Mouse (Mus musculus) liver, embryonic 12.5 days (tissue): ENCODE data around the gene Psmd9. TPM values are rescaled to one million over a fixed set of nuclear protein-coding genes. Genes with fewer than 3 reads are reported as not detected.

Source experiments
- ATAC-seq: fragments of 200-750 bp; cut with Nextera tagmentation; 2 replicates; pipeline ENCODE4 v1.8.0; 2017; ENCODE audit warnings: moderate number of reproducible peaks, mild to moderate bottlenecking, moderate library complexity
- H3K27ac ChIP-seq: fragments of 300-500 bp; sonication (generic); 2 replicates; pipeline ENCODE4 v1.5.1; 2016; ENCODE audit warnings: mild to moderate bottlenecking
- H3K27me3 ChIP-seq: fragments of 300-500 bp; sonication (generic); replicated peaks from 2 replicates; pipeline ENCODE4 v1.6.1; 2016; ENCODE audit warnings: mild to moderate bottlenecking, moderate library complexity
- H3K36me3 ChIP-seq: fragments of 300-500 bp; sonication (generic); 2 replicates; pipeline ENCODE4 v1.6.1; 2016; ENCODE audit warnings: mild to moderate bottlenecking, moderate library complexity
- H3K4me1 ChIP-seq: fragments of 300-500 bp; sonication (generic); 2 replicates; pipeline ENCODE4 v1.6.1; 2016
- H3K4me2 ChIP-seq: fragments of 300-500 bp; sonication (generic); 2 replicates; pipeline ENCODE4 v1.6.1; 2016; ENCODE audit warnings: mild to moderate bottlenecking, moderate library complexity
- H3K4me3 ChIP-seq: fragments of 300-500 bp; sonication (generic); 2 replicates; pipeline ENCODE4 v1.5.1; 2016; ENCODE audit warnings: mild to moderate bottlenecking, moderate library complexity
- H3K9ac ChIP-seq: fragments of 300-500 bp; sonication (generic); 2 replicates; pipeline ENCODE4 v1.6.1; 2016; ENCODE audit warnings: mild to moderate bottlenecking, moderate library complexity
- H3K9me3 ChIP-seq: fragments of 300-500 bp; sonication (generic); replicated peaks from 2 replicates; pipeline ENCODE4 v1.6.1; 2016; ENCODE audit warnings: mild to moderate bottlenecking, moderate library complexity
- WGBS: fragments of 180-500 bp; shearing (Covaris S2); methylation state at CpG from one replicate; pipeline ENCODE4 v1.1.7; 2016; ENCODE audit not compliant: insufficient replicate concordance; 5-methylcytosine and 5-hydroxymethylcytosine counted together
- polyA plus RNA-seq: library from polyadenylated mRNA; unstranded; fragments of >200 nt; fragmentation: Nextera tagmentation; extraction: Ambion mirVana; gene quantifications from 2 replicates; pipeline ENCODE4 v1.2.1, GENCODE M21; 2016

Psmd9 gene
- polyA plus RNA-seq, 1 experiment from 2014 or later: 77.4 TPM

DNA sequence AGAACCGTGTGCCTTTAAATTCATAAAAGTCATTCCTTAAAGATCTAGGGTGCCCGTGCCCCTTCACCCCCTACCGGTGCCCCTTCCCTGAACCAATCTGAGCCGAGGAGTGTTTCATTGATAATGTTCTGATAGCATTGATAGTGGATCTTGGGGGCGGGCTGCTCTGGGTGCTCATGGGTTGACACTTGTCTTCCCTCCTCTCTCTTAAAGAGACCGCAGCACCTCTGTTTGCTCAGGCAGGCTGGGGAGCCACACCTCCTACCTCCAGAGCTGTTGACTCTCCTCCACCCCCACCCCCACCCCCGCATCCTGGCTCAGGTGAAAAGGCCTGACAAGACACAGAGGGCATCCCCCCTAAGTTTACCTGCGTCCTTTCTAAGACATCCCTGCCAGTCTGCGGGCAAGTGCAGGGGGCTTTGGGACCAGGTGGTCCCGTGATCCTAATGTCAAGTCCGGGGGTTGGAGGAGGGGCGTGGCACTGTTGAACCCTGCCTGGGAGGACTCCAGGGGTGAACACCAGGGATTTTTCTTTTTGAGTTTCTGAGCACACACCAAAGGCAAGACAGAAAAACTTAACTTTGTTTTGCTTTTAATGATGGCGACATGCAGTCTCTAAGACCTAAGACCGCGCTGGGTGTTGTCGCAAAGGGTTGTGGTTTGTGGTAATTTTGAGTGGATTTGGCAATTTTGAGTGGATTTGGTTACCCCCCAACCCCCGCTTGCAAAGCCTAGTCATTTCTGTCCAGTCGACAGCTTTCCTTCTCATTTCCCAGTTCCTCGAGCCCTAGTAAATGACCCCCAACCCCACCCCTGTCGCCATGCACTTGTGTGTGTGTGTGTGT is 24.2 kb upstream of the Psmd9 start:
- H3K27ac ChIP-seq: peak overlapping the region; percentile 100
- peaks cover 74% of the 10 kb centered on the region for H3K4me1 ChIP-seq
- no peaks in the 10 kb centered on the region for H3K27me3 ChIP-seq
- H3K4me3 ChIP-seq: peak overlapping the region; percentile 98
- H3K36me3 ChIP-seq: peaks cover 57% of the 10 kb centered on the region
- H3K9me3 ChIP-seq: no peaks in the 10 kb centered on the region
- no peak for ATAC-seq
- peak overlapping the region; percentile 99 for H3K9ac ChIP-seq
- peak overlapping the region; percentile 100 for H3K4me2 ChIP-seq
- 39% methylated on average over 20 of the region's 20 CpGs for WGBS

GRCm38 (mm10) chr5:123146357-123146756 is 22.9 kb upstream of the Psmd9 start:
- Histone ChIP-seq H3K4me2 (no peak overlapping the region), H3K4me3 (no peak overlapping the region), H3K27me3 (no peaks in the 10 kb centered on the region), H3K27ac (no peak overlapping the region), H3K9ac (no peak overlapping the region), H3K4me1 (peaks cover 84% of the 10 kb centered on the region), H3K36me3 (peaks cover 71% of the 10 kb centered on the region), H3K9me3 (no peaks in the 10 kb centered on the region)
- WGBS: 92% methylated on average over 11 of the region's 11 CpGs
- no peak for ATAC-seq

GRCm38 (mm10) chr5:123147569-123147968 is 21.6 kb upstream of the Psmd9 start:
- 71% methylated on average over 17 of the region's 17 CpGs for WGBS
- Histone ChIP-seq H3K27me3 (no peaks in the 10 kb centered on the region), H3K4me2 (no peak overlapping the region), H3K4me3 (no peak overlapping the region), H3K27ac (no peak overlapping the region; the same call in 1 of the 2 replicates), H3K9ac (no peak overlapping the region), H3K4me1 (peaks cover 95% of the 10 kb centered on the region), H3K9me3 (no peaks in the 10 kb centered on the region), H3K36me3 (peaks cover 83% of the 10 kb centered on the region)
- ATAC-seq: no peak

GRCm38 (mm10) chr5:123148073-123148722 is 21.0 kb upstream of the Psmd9 start:
- H3K9ac ChIP-seq: no peak overlapping the region
- peak overlapping the region; percentile 75; the same call in 1 of the 2 replicates for H3K4me2 ChIP-seq
- 89% methylated on average over 25 of the region's 25 CpGs for WGBS
- no peak overlapping the region for H3K4me3 ChIP-seq
- peaks cover 89% of the 10 kb centered on the region for H3K36me3 ChIP-seq
- H3K9me3 ChIP-seq: no peaks in the 10 kb centered on the region
- H3K4me1 ChIP-seq: peaks cover 94% of the 10 kb centered on the region
- no peak for ATAC-seq
- no peaks in the 10 kb centered on the region for H3K27me3 ChIP-seq
- H3K27ac ChIP-seq: peak overlapping the region; percentile 75

- H3K27me3 ChIP-seq: no peaks in the 10 kb centered on the region
- H3K36me3 ChIP-seq: peaks cover 96% of the 10 kb centered on the region
- H3K4me3 ChIP-seq: peak overlapping the region; percentile 52
- H3K9me3 ChIP-seq: no peaks in the 10 kb centered on the region
- peak; percentile 84 for ATAC-seq
- 5% methylated on average over 19 of the region's 19 CpGs for WGBS
- peak overlapping the region; percentile 62 for H3K9ac ChIP-seq
- peak overlapping the region; percentile 75 for H3K4me2 ChIP-seq
- H3K27ac ChIP-seq: peak overlapping the region; percentile 75
- H3K4me1 ChIP-seq: peaks cover 79% of the 10 kb centered on the region
Measured at GRCm38 (mm10) chr5:123149451-123150400, 19.5 kb upstream of the Psmd9 start.

DNA sequence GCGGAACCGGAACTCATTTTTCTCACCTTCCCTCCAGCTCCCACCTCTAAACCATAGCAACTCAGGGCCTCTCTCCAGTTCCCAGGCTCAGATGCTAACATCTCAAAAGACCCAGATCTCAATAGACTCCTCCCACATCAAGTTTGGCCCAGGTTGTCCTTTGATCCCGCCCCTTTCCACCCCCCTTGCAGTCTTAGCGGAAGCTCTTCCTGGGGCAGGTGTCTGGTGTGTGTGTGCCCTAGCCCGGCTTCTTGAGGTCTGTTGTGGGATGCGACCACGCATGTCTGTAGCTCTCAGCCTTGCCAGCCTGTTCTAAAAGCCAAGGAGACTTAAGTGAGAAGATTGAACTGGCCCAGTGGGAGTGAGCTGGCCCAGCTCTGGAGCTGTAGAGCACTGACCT is 18.6 kb upstream of the Psmd9 start:
- peak overlapping the region; percentile 75 for H3K4me2 ChIP-seq
- peaks cover 96% of the 10 kb centered on the region for H3K36me3 ChIP-seq
- H3K4me1 ChIP-seq: peaks cover 75% of the 10 kb centered on the region
- no peak for ATAC-seq
- H3K9me3 ChIP-seq: no peaks in the 10 kb centered on the region
- peak overlapping the region; percentile 62 for H3K9ac ChIP-seq
- peak overlapping the region; percentile 75 for H3K27ac ChIP-seq
- H3K4me3 ChIP-seq: peak overlapping the region; percentile 52
- no peaks in the 10 kb centered on the region for H3K27me3 ChIP-seq
- 27% methylated on average over 7 of the region's 7 CpGs for WGBS

DNA sequence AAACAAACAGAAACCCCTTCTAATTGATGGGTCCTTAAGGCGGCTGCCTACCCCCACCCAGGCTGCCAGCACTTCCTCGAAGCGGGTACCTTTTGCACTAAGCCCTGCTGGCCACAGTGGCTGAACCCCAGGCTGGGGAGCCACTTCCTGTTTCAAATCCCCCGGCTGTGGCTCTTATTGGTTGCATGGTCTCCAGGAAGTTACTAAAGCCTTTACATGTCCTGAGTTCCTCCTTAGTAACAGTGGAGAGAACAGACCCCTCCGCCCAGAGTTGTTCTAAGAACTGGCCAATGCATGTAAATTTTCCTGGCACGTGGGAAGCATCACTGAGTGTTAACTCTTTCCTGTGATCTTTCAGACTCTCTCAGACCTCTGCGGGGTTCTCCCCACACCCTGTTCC is 18.1 kb upstream of the Psmd9 start:
- H3K36me3 ChIP-seq: peaks cover 94% of the 10 kb centered on the region
- WGBS: 35% methylated on average over 7 of the region's 7 CpGs
- H3K4me2 ChIP-seq: peak overlapping the region; percentile 75
- no peaks in the 10 kb centered on the region for H3K9me3 ChIP-seq
- peak overlapping the region; percentile 75 for H3K27ac ChIP-seq
- no peak for ATAC-seq
- peak overlapping the region; percentile 52 for H3K4me3 ChIP-seq
- peak overlapping the region; percentile 62 for H3K9ac ChIP-seq
- no peaks in the 10 kb centered on the region for H3K27me3 ChIP-seq
- H3K4me1 ChIP-seq: peaks cover 70% of the 10 kb centered on the region

DNA sequence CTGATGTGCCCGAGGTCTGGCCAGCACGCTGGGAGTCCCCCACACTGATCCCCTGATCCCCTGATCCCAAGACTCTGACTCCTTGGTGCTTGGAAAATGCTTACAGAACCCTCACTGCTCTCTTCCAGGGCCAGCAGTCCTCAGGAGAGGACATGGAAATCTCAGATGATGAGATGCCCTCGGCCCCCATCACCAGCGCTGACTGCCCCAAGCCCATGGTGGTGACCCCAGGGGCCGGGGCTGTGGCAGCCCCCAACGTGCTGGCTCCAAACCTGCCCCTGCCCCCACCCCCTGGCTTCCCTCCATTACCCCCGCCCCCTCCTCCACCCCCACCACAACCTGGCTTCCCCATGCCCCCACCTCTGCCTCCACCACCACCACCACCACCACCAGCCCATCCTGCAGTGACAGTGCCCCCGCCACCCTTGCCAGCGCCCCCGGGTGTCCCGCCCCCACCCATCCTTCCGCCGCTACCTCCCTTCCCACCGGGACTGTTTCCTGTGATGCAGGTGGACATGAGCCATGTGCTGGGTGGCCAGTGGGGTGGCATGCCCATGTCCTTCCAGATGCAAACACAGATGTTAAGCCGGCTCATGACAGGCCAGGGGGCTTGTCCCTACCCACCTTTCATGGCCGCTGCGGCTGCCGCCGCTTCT is 17.4 kb upstream of the Psmd9 start:
- H3K36me3 ChIP-seq: peaks cover 92% of the 10 kb centered on the region
- H3K4me3 ChIP-seq: no peak overlapping the region
- H3K27ac ChIP-seq: peak overlapping the region; percentile 33; the same call in 1 of the 2 replicates
- no peak overlapping the region for H3K9ac ChIP-seq
- no peaks in the 10 kb centered on the region for H3K9me3 ChIP-seq
- peak overlapping the region; percentile 75; the same call in 1 of the 2 replicates for H3K4me2 ChIP-seq
- ATAC-seq: no peak
- WGBS: 90% methylated on average over 19 of the region's 19 CpGs
- no peaks in the 10 kb centered on the region for H3K27me3 ChIP-seq
- H3K4me1 ChIP-seq: peaks cover 63% of the 10 kb centered on the region

- Histone ChIP-seq H3K27ac (no peak overlapping the region), H3K4me2 (no peak overlapping the region), H3K27me3 (no peaks in the 10 kb centered on the region), H3K9ac (no peak overlapping the region), H3K36me3 (peaks cover 92% of the 10 kb centered on the region), H3K9me3 (no peaks in the 10 kb centered on the region), H3K4me3 (no peak overlapping the region), H3K4me1 (peaks cover 52% of the 10 kb centered on the region)
- 62% methylated on average over 1 of the region's 1 CpGs for WGBS
- ATAC-seq: no peak
Measured at GRCm38 (mm10) chr5:123152901-123153300, 16.3 kb upstream of the Psmd9 start.

DNA sequence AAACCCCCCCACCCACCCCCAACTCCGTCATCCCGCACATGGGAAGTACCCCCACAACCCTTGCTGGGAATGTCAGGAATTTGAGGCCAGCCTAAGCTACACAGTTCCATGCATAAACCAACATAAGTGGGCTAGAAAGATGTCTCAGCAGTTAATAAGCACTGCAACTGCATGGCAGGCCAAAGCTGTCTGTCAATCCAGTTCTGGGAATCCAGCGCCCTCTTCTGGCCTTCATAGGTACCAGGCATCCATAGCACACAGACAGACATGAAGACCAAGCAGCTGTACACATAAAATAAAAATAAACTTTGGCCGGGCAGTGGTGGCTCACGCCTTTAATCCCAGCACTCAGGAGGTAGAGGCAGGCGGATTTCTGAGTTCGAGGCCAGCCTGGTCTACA is 13.8 kb upstream of the Psmd9 start:
- peaks cover 27% of the 10 kb centered on the region for H3K4me1 ChIP-seq
- H3K36me3 ChIP-seq: peaks cover 97% of the 10 kb centered on the region
- no peak overlapping the region for H3K27ac ChIP-seq
- no peak overlapping the region for H3K4me2 ChIP-seq
- ATAC-seq: peak; percentile 22; the same call in 1 of the 2 replicates
- H3K9me3 ChIP-seq: no peaks in the 10 kb centered on the region
- H3K4me3 ChIP-seq: no peak overlapping the region
- H3K9ac ChIP-seq: no peak overlapping the region
- WGBS: 55% methylated on average over 7 of the region's 7 CpGs
- H3K27me3 ChIP-seq: no peaks in the 10 kb centered on the region

DNA sequence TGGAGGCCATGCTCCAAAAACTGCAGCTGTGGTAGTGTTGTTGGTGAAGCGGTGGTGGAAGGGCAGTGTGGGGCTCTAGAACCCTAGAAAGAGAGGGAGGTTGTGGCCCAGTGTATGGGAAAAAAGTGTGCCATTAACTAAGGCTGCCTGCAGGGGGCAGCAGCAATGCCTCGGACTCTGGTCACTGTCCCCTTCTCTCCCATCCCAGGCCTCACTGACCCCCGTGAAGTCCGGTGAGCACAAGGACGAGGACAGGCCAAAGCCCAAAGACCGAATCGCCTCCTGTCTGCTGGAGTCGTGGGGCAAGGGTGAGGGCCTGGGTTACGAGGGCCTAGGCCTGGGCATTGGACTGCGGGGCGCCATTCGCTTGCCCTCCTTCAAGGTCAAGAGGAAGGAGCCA is 12.4 kb upstream of the Psmd9 start:
- H3K27ac ChIP-seq: no peak overlapping the region
- ATAC-seq: no peak

More for the DNA sequence above, 12.4 kb upstream of the Psmd9 start:
- Histone ChIP-seq H3K9ac (no peak overlapping the region), H3K27me3 (no peaks in the 10 kb centered on the region), H3K4me2 (no peak overlapping the region), H3K9me3 (no peaks in the 10 kb centered on the region), H3K4me1 (peaks cover 13% of the 10 kb centered on the region; the same call in 1 of the 2 replicates), H3K36me3 (peaks cover 97% of the 10 kb centered on the region), H3K4me3 (no peak overlapping the region)
- WGBS: 87% methylated on average over 12 of the region's 12 CpGs
